Mouse (Mus musculus): ENCODE measurements around the gene Ppp1r27.

DNA sequence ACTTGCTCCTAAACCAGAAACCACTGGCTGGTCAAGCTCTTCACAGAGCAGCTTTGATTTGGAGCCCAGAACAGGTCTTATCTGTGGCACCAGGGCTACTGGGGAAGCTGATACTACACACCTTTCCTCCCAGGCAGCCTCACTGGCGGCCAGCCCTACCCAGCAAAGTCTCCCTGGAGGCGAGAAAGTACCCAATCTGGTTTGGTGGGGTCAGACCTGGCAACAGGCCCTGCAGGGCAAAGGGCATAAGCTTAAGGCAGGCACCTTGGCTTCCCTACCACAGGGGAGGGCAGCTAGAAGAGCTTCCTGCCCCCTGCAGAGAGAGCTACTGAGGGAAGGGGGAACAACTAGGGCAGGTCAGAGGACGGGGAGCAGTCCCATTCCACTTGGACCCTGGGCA lies 50.6 kb downstream of the Ppp1r27 start:
- TF ChIP-seq CTCF (IDR thresholded peaks at IDR 0.05; ENCODE audit: insufficient read depth, low read length) (no peak), POLR2A (IDR thresholded peaks at IDR 0.05; ENCODE audit: borderline replicate concordance, extremely low read depth, low read depth, low read length) (peak; percentile 44; the same call in 1 of the 2 replicates)

Data from lung, adult 2 months (tissue).